ENCODE assay signal across 13 mouse cellular contexts in the genomic region with DNA sequence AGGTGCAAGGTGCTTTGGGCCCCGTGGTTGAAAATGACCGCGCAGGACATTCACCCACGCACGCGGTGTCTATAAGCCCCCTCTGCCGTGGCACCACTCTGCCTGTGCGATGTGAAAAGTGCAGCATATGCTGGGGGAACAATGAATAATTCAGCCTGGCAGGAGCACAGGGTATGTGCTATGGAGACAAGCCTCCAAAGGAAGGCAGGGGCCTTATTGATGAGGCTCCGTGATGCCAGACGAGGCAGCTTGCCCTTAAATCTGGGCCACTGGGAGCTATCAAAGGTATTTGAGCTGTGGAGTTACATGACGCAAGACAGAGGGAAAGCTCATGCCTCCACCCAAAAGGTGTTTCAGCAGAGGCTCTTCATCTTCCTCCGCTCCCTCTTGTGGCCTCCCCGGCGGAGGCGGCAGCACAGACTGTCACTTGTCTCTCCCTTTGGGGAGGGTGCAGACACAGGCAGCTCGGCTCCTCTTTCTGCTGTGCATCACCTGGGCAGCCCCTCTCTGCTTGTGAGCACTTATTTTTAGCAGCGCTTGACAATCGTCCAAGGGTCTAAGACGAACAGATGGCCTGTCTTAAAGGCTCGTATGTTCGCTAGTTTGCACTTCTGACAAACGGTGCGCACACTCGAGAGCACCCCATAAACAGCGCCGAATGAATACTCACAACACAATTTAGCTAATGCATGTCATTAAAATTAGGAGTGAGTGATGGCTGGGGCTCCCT.
DNase-seq lines count a peak whose midpoint lies in the region; ATAC-seq and TF ChIP-seq lines count a peak whose summit lies in the region.
"Had no signal": no experiment of that assay in that cellular context is flagged by ENCODE, and none has a peak within 500 bp of the region (broad histone marks: within the 10 kb centered on the region; RNA-seq: fewer than 3 reads in every experiment).

No protein-coding gene starts in this region.

- no peak for TF ChIP-seq POLR2A in cerebellum, adult 2 months (IDR thresholded peaks at IDR 0.05; ENCODE audit: borderline replicate concordance, insufficient read depth, low read length)

- no peak overlapping the region for H3K4me2 ChIP-seq in hindbrain, embryonic 12.5 days (replicated peaks)
- no peak overlapping the region for H3K4me2 ChIP-seq in neural tube, embryonic 14.5 days (ENCODE audit: low read depth, low read length)

- intact Hi-C loops in left cerebral cortex, adult 2 months (cut with DNase I): no loop called here

- H3K4me1 ChIP-seq in cerebellum, adult 2 months (ENCODE audit: control insufficient read depth, insufficient read depth, low read length): peaks cover 80% of the 10 kb centered on the region
- H3K4me1 ChIP-seq in hindbrain, embryonic 12.5 days: peaks cover 37% of the 10 kb centered on the region
- peaks cover 37% of the 10 kb centered on the region for H3K4me1 ChIP-seq in neural tube, embryonic 14.5 days (ENCODE audit: control insufficient read depth, insufficient read depth, low read length)

- peak in 1 of 2 experiments; percentile 61 for DNase-seq in left cerebral cortex, adult 2 months (ENCODE audit: extremely low spot score in 1 of 2, low spot score in 2 of 2)
- no peak for DNase-seq in left cerebral cortex, adult 11 months (ENCODE audit: low spot score)
- DNase-seq in cerebellum, adult 2 months: peak; percentile 84 to 91
- no peak for DNase-seq in urinary bladder, adult 18-20 months (ENCODE audit: low spot score in 2 of 2)
- no peak for DNase-seq in adrenal gland, postnatal 14 days
- DNase-seq in adrenal gland, postnatal 10 days: no peak
- DNase-seq: retina, postnatal 1 day had no signal

- H3K36me3 ChIP-seq in hindbrain, embryonic 12.5 days: 0 out of 2 replicates have a peak, but pooled peaks cover 3% of the 10 kb centered on the region
- no peaks in the 10 kb centered on the region for H3K36me3 ChIP-seq in neural tube, embryonic 14.5 days (ENCODE audit: control insufficient read depth, insufficient read depth, low read length)
- H3K36me3 ChIP-seq: heart, embryonic 10.5 days had no signal

- no peak; the same call in none of the 2 replicates for TF ChIP-seq CTCF in left cerebral cortex, adult 2 months (IDR thresholded peaks at IDR 0.05)
- TF ChIP-seq CTCF in cerebellum, adult 2 months (IDR thresholded peaks at IDR 0.05; ENCODE audit: borderline replicate concordance, insufficient read depth, low read depth, low read length): peak; percentile 29; the same call in 1 of the 2 replicates

- H3K9me3 ChIP-seq in hindbrain, embryonic 12.5 days (replicated peaks): no peaks in the 10 kb centered on the region
- H3K9me3 ChIP-seq in neural tube, embryonic 14.5 days (ENCODE audit: control insufficient read depth, low read length): no peaks in the 10 kb centered on the region
- H3K9me3 ChIP-seq: heart, embryonic 10.5 days; megakaryocyte, embryonic 14.5 days had no signal

- WGBS in cerebellum, adult 2 months: 12% methylated on average over 26 of the region's 26 CpGs
- 76% methylated on average over 26 of the region's 26 CpGs for WGBS in hindbrain, embryonic 12.5 days
- WGBS in neural tube, embryonic 14.5 days: 33% methylated on average over 26 of the region's 26 CpGs

- ATAC-seq in hindbrain, embryonic 12.5 days (ENCODE audit: low FRiP score): no peak
- ATAC-seq in neural tube, embryonic 14.5 days (ENCODE audit: low read depth): peak; percentile 64
- ATAC-seq: inflammation-experienced regulatory T-cells, adult 6 months had no signal

- 0 out of 2 replicates have a peak overlapping the region, but pooled peaks have one; percentile 13 for H3K4me3 ChIP-seq in left cerebral cortex, adult 2 months
- H3K4me3 ChIP-seq in cerebellum, adult 2 months (replicated peaks; ENCODE audit: insufficient read depth, low read depth, low read length): peak overlapping the region; percentile 3
- no peak overlapping the region for H3K4me3 ChIP-seq in hindbrain, embryonic 12.5 days
- no peak overlapping the region for H3K4me3 ChIP-seq in neural tube, embryonic 14.5 days (ENCODE audit: low read depth, low read length)
- H3K4me3 ChIP-seq: heart, embryonic 10.5 days; megakaryocyte, embryonic 14.5 days had no signal

- H3K27ac ChIP-seq in left cerebral cortex, adult 2 months: no peak overlapping the region
- peak overlapping the region; percentile 94 for H3K27ac ChIP-seq in cerebellum, adult 2 months (ENCODE audit: insufficient read depth, low read length)
- peak overlapping the region; percentile 64 for H3K27ac ChIP-seq in hindbrain, embryonic 12.5 days
- H3K27ac ChIP-seq in neural tube, embryonic 14.5 days (ENCODE audit: low read depth, low read length): peak overlapping the region; percentile 73
- H3K27ac ChIP-seq: heart, embryonic 10.5 days had no signal

- H3K27me3 ChIP-seq in cerebellum, adult 2 months (ENCODE audit: control insufficient read depth, insufficient read depth, low read length): no peaks in the 10 kb centered on the region
- no peaks in the 10 kb centered on the region for H3K27me3 ChIP-seq in hindbrain, embryonic 12.5 days
- H3K27me3 ChIP-seq in neural tube, embryonic 14.5 days (ENCODE audit: control insufficient read depth, insufficient read depth, low read length): no peaks in the 10 kb centered on the region
- H3K27me3 ChIP-seq: CH12.LX had no signal

- H3K9ac ChIP-seq in hindbrain, embryonic 12.5 days: no peak overlapping the region
- H3K9ac ChIP-seq in neural tube, embryonic 14.5 days (replicated peaks; ENCODE audit: low read depth, low read length): 0 out of 2 replicates have a peak overlapping the region, but pooled peaks have one; percentile 28

Comparison
In these comparisons a context has a peak if more than half of its experiments do, and no peak if none do; other contexts are left out.
1. DNase-seq: peak in cerebellum, adult 2 months (2 of 2); none in left cerebral cortex, adult 11 months (single experiment), urinary bladder, adult 18-20 months (0 of 2), adrenal gland, postnatal 14 days (single experiment) and adrenal gland, postnatal 10 days (single experiment).
2. H3K4me3 ChIP-seq: peak in left cerebral cortex, adult 2 months (single experiment) and cerebellum, adult 2 months (single experiment); none in hindbrain, embryonic 12.5 days (single experiment) and neural tube, embryonic 14.5 days (single experiment).